Mouse (Mus musculus): ENCODE results near the gene Rtca.

- TF ChIP-seq ZNF384 (IDR thresholded peaks at IDR 0.05; ENCODE audit: low read depth, low read length) = no peak
- no peak for TF ChIP-seq MAFK (IDR thresholded peaks at IDR 0.05; ENCODE audit: insufficient read depth, low read depth, low read length)
- TF ChIP-seq CHD2 (IDR thresholded peaks at IDR 0.05; ENCODE audit: low read depth, low read length) = no peak
- no peak for TF ChIP-seq ZC3H11A (IDR thresholded peaks at IDR 0.05; ENCODE audit: borderline replicate concordance, low read depth, low read length)
- TF ChIP-seq HCFC1 (IDR thresholded peaks at IDR 0.05; ENCODE audit: borderline replicate concordance, insufficient read depth, low read length) = no peak
Measured at GRCm38 (mm10) chr3:116493658-116494057, 14.3 kb downstream of the Rtca start.
